7 mouse cellular contexts compared by ENCODE assay signal in genomic region chr8:115705591-115706110, GRCm38 (mm10). TPM values are rescaled to one million over a fixed set of nuclear protein-coding genes. Genes with fewer than 3 reads are reported as not detected.
DNase-seq lines count a peak whose midpoint lies in the region; ATAC-seq and TF ChIP-seq lines count a peak whose summit lies in the region.

No protein-coding gene starts in this region.

- 0 out of 2 replicates have a peak, but pooled peaks have one; percentile 21 for TF ChIP-seq POLR2A in cerebellum, adult 2 months (IDR thresholded peaks at IDR 0.05; ENCODE audit: borderline replicate concordance, insufficient read depth, low read length)

- 1% methylated on average over 36 of the region's 36 CpGs for WGBS in cerebellum, adult 2 months
- under 1% methylated on average over 36 of the region's 36 CpGs for WGBS in hindbrain, embryonic 16.5 days
- under 1% methylated on average over 35 of the region's 36 CpGs for WGBS in limb, embryonic 15.5 days
- WGBS in midbrain, embryonic 16.5 days, result under 1% methylated on average over 34 of the region's 36 CpGs

- peak; percentile 66 for DNase-seq in ZHBTc4 (ENCODE audit: low read depth, low spot score)
- DNase-seq in cerebellum, adult 2 months, result peak; percentile 72 to 74
- peak; percentile 15 to 27 for DNase-seq in frontal cortex, postnatal 10 days (ENCODE audit: low spot score in 2 of 2)
- DNase-seq in spleen, postnatal 36 days (ENCODE audit: low spot score in 2 of 2), result peak; percentile 10 to 29

- peak overlapping the region; percentile 94 for H3K27ac ChIP-seq in cerebellum, adult 2 months (ENCODE audit: insufficient read depth, low read length)
- H3K27ac ChIP-seq in hindbrain, embryonic 16.5 days (ENCODE audit: low read depth, low read length), result peak overlapping the region; percentile 91
- H3K27ac ChIP-seq in limb, embryonic 15.5 days, result peak overlapping the region; percentile 92
- H3K27ac ChIP-seq in midbrain, embryonic 16.5 days (ENCODE audit: low read length), result peak overlapping the region; percentile 90

- H3K27me3 ChIP-seq in cerebellum, adult 2 months (ENCODE audit: control insufficient read depth, insufficient read depth, low read length), result no peaks in the 10 kb centered on the region
- H3K27me3 ChIP-seq in hindbrain, embryonic 16.5 days (replicated peaks; ENCODE audit: control insufficient read depth, insufficient read depth, low read length), result peaks cover 4% of the 10 kb centered on the region
- peaks cover 14% of the 10 kb centered on the region for H3K27me3 ChIP-seq in limb, embryonic 15.5 days
- H3K27me3 ChIP-seq in midbrain, embryonic 16.5 days (ENCODE audit: control insufficient read depth, insufficient read depth, low read depth, low read length), result peaks cover 4% of the 10 kb centered on the region

- no peak for ATAC-seq in hindbrain, embryonic 16.5 days
- no peak for ATAC-seq in limb, embryonic 15.5 days (ENCODE audit: insufficient number of reproducible peaks, low FRiP score, low TSS enrichment, low read depth)
- peak; percentile 64 for ATAC-seq in midbrain, embryonic 16.5 days

- no peaks in the 10 kb centered on the region; the same call in 1 of the 2 replicates for H3K4me1 ChIP-seq in cerebellum, adult 2 months (ENCODE audit: control insufficient read depth, insufficient read depth, low read length)
- H3K4me1 ChIP-seq in hindbrain, embryonic 16.5 days (ENCODE audit: control insufficient read depth, insufficient read depth, low read depth, low read length), result peaks cover 15% of the 10 kb centered on the region
- peaks cover 22% of the 10 kb centered on the region for H3K4me1 ChIP-seq in limb, embryonic 15.5 days
- peaks cover 15% of the 10 kb centered on the region; the same call in 1 of the 2 replicates for H3K4me1 ChIP-seq in midbrain, embryonic 16.5 days (ENCODE audit: control insufficient read depth, insufficient read depth, low read length)

- H3K9me3 ChIP-seq in hindbrain, embryonic 16.5 days (ENCODE audit: control insufficient read depth, low read length), result no peaks in the 10 kb centered on the region
- no peaks in the 10 kb centered on the region for H3K9me3 ChIP-seq in limb, embryonic 15.5 days
- H3K9me3 ChIP-seq in midbrain, embryonic 16.5 days (replicated peaks; ENCODE audit: control insufficient read depth, low read length, poor library complexity, severe bottlenecking), result no peaks in the 10 kb centered on the region

- TF ChIP-seq CTCF in cerebellum, adult 2 months (IDR thresholded peaks at IDR 0.05; ENCODE audit: borderline replicate concordance, insufficient read depth, low read depth, low read length), result peak; percentile 35; the same call in 1 of the 2 replicates

- H3K36me3 ChIP-seq in hindbrain, embryonic 16.5 days (ENCODE audit: control insufficient read depth, insufficient read depth, low read length), result no peaks in the 10 kb centered on the region
- no peaks in the 10 kb centered on the region for H3K36me3 ChIP-seq in limb, embryonic 15.5 days
- H3K36me3 ChIP-seq in midbrain, embryonic 16.5 days (ENCODE audit: control insufficient read depth, insufficient read depth, low read length), result no peaks in the 10 kb centered on the region

- peak overlapping the region; percentile 93 for H3K4me2 ChIP-seq in hindbrain, embryonic 16.5 days (ENCODE audit: low read length)
- H3K4me2 ChIP-seq in limb, embryonic 15.5 days, result peak overlapping the region; percentile 84
- H3K4me2 ChIP-seq in midbrain, embryonic 16.5 days (ENCODE audit: low read length), result peak overlapping the region; percentile 70

- H3K4me3 ChIP-seq in cerebellum, adult 2 months (replicated peaks; ENCODE audit: insufficient read depth, low read depth, low read length), result peak overlapping the region; percentile 94
- H3K4me3 ChIP-seq in hindbrain, embryonic 16.5 days (ENCODE audit: low read length), result peak overlapping the region; percentile 76
- H3K4me3 ChIP-seq in limb, embryonic 15.5 days, result peak overlapping the region; percentile 60
- H3K4me3 ChIP-seq in midbrain, embryonic 16.5 days (ENCODE audit: low read depth, low read length), result peak overlapping the region; percentile 73

- peak overlapping the region; percentile 81 for H3K9ac ChIP-seq in hindbrain, embryonic 16.5 days (ENCODE audit: low read depth, low read length)
- peak overlapping the region; percentile 53 for H3K9ac ChIP-seq in limb, embryonic 15.5 days
- peak overlapping the region; percentile 80 for H3K9ac ChIP-seq in midbrain, embryonic 16.5 days (ENCODE audit: low read depth, low read length)

RNA-seq across cellular contexts. Expression of gene Maf, which starts 1.9 kb away (rescaled TPM):
- polyA plus RNA-seq in cerebellum, adult 2 months (2012; rRNA removed), result 22.6 and 24.2 TPM in 2 replicates
- 10.0 and 10.4 TPM in 2 replicates for polyA plus RNA-seq in hindbrain, embryonic 16.5 days (2015; fragmentation: Nextera tagmentation; extraction: Ambion mirVana)
- polyA plus RNA-seq in limb, embryonic 15.5 days (2015; fragmentation: Nextera tagmentation; extraction: Ambion mirVana), result 8.2 and 8.3 TPM in 2 replicates
- polyA plus RNA-seq in midbrain, embryonic 16.5 days (2015; fragmentation: Nextera tagmentation; extraction: Ambion mirVana), result 6.7 and 7.5 TPM in 2 replicates

Comparison
In these comparisons a context has a peak if more than half of its experiments do, and no peak if none do; other contexts are left out.
1. DNase-seq: peak in every context shown above with its lines; median percentile 73 in cerebellum, adult 2 months; 66 in ZHBTc4; 21 in frontal cortex, postnatal 10 days; 20 in spleen, postnatal 36 days.